Mouse (Mus musculus) kidney, adult 2 months (tissue): Measurements from ENCODE around the gene Ergic3. TPM values are rescaled to one million over a fixed set of nuclear protein-coding genes. Genes with fewer than 3 reads are reported as not detected.

Source experiments
- DNase-seq: peaks from one replicate; pipeline ENCODE4 v3.0.0; 2021
- H3K27ac ChIP-seq: fragments of 200-500 bp; 2 replicates; pipeline ENCODE4 v1.5.1; 2012; ENCODE audit warnings: low read depth, low read length, control low read depth, inconsistent platforms; ENCODE audit not compliant: insufficient read depth
- H3K27me3 ChIP-seq: fragments of 200-500 bp; replicated peaks from 2 replicates; pipeline ENCODE4 v1.6.1; 2012; ENCODE audit warnings: mild to moderate bottlenecking, moderate library complexity, low read length, inconsistent platforms; ENCODE audit not compliant: control insufficient read depth, insufficient read depth
- H3K36me3 ChIP-seq: fragments of 200-500 bp; 2 replicates; pipeline ENCODE4 v1.6.1; 2012; ENCODE audit warnings: mild to moderate bottlenecking, moderate library complexity, low read length, inconsistent platforms; ENCODE audit not compliant: control insufficient read depth, insufficient read depth
- H3K4me1 ChIP-seq: fragments of 200-500 bp; 2 replicates; pipeline ENCODE4 v1.6.1; 2011; ENCODE audit warnings: low read length; ENCODE audit not compliant: control insufficient read depth, insufficient read depth
- H3K4me3 ChIP-seq: fragments of 200-500 bp; 2 replicates; pipeline ENCODE4 v1.5.1; 2011; ENCODE audit warnings: mild to moderate bottlenecking, low read depth, low read length, control low read depth; ENCODE audit not compliant: insufficient read depth
- CTCF ChIP-seq: fragments of 200-500 bp; conservative IDR thresholded peaks from 2 replicates; pipeline ENCODE4 v1.5.1; 2011; ENCODE audit warnings: low read depth, mild to moderate bottlenecking, control low read depth, low read length, moderate library complexity, mixed read lengths; ENCODE audit not compliant: insufficient read depth, insufficient read length
- POLR2A ChIP-seq: fragments of 200-500 bp; IDR thresholded peaks from one replicate; pipeline ENCODE4 v1.6.1; 2011; ENCODE audit warnings: low read depth, low read length, control low read depth
- WGBS: fragments of 180-500 bp; shearing (Covaris S2); methylation state at CpG from one replicate; pipeline ENCODE4 v1.1.7; 2018; 5-methylcytosine and 5-hydroxymethylcytosine counted together
- polyA plus RNA-seq: library from polyadenylated mRNA; depleted of rRNA; stranded (reverse); fragments of >200 nt; gene quantifications from 2 replicates; pipeline ENCODE4 v1.2.3, GENCODE M21; 2012; rRNA removed

Ergic3 gene
- polyA plus RNA-seq = 327 and 345 TPM in 2 replicates

DNA sequence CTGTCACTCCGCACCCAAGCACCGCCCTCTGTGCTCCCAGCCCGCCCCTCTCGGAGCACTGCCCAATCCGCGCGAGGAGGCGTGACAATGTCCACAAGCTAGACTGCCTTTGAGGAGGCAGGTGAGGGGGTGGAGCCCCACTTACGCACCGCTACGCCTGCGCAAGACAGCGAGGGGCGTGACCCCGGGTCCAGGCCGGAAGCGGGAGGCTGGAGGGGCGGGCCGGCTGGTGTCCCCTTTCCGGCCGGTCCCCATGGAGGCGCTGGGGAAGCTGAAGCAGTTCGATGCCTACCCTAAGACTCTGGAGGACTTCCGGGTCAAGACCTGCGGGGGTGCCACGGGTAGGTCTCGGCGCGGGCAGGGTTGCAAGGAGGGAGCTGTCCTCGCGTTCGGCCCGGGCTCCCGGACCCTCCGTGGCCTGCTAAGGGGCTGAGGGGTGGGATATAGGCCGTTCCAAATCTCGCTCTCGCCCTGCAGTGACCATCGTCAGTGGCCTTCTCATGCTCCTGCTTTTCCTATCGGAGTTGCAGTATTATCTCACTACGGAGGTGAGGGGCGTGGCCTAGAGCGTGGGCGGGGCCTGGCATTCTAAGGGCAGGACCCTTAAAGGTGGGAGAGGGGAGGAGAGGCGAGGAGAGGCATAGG, at the start of gene Ergic3, which contains the start of gene 6430550D23Rik:
Gene Ergic3 (plus strand): TSS at position 158 of the 645 bp plus-strand sequence.
Gene 6430550D23Rik (minus strand): TSS at position 90 of the 645 bp plus-strand sequence.
- TF ChIP-seq CTCF (no peak), POLR2A (no peak)
- 1% methylated on average over 45 of the region's 45 CpGs for WGBS

DNA sequence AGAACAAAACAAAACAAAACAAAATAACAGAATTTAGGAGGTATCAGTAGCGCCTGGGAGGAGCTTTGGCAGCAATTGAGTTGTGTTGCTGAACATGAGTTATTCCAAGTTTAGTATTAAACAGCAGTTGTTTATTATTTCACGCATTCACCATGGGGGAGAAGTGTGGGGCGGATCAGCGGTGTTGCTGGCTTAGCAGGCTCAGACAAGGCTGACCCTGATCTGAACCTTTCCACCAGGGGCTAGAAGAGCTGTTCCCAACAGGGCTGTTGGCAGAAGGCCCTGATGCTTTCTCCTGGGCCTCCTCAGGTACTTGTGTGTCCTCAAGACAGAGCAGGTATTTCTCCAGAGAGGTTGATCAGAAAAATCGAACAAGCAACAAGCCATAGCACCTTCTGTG, 47.9 kb upstream of the Ergic3 start:
- Histone ChIP-seq H3K4me1 (peaks cover 3% of the 10 kb centered on the region; the same call in 1 of the 2 replicates), H3K27ac (no peak overlapping the region), H3K27me3 (no peaks in the 10 kb centered on the region), H3K36me3 (peaks cover 1% of the 10 kb centered on the region; the same call in 1 of the 2 replicates), H3K4me3 (no peak overlapping the region)
- no peak for TF ChIP-seq POLR2A
- 42% methylated on average over 5 of the region's 5 CpGs for WGBS
- DNase-seq = peak; percentile 76

More for the DNA sequence above, at the start of gene Ergic3, which contains the start of gene 6430550D23Rik:
- H3K4me1 ChIP-seq = no peaks in the 10 kb centered on the region; the same call in 1 of the 2 replicates
- no peaks in the 10 kb centered on the region for H3K36me3 ChIP-seq
- peak; percentile 100 for DNase-seq
- peak within 1 kb of the TSS; percentile 39 for H3K27ac ChIP-seq
- no peaks in the 10 kb centered on the region for H3K27me3 ChIP-seq
- peak within 1 kb of the TSS; percentile 84 for H3K4me3 ChIP-seq

DNA sequence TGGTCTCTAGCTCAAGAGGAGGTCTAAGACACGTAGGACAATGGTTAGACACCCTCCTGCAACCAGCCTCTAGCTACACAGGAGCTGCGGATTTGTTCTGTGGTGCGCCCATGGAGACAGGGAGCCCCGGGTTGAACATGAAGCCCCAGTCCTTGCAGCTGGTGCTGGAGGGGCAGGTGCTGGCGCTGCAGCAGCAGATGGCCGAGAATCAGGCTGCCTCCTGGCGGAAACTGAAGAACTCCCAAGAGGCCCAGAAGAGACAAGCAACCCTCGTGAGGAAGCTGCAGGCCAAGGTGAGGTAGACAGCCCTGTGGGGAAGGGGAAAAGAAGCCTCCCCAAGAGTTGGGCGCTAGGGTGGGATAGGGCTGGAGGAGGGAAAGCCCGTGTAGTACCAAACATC, 46.0 kb upstream of the Ergic3 start:
- Histone ChIP-seq H3K4me1 (peaks cover 3% of the 10 kb centered on the region; the same call in 1 of the 2 replicates), H3K27ac (no peak overlapping the region), H3K27me3 (no peaks in the 10 kb centered on the region), H3K4me3 (no peak overlapping the region), H3K36me3 (peaks cover 1% of the 10 kb centered on the region; the same call in 1 of the 2 replicates)
- no peak for DNase-seq
- TF ChIP-seq CTCF (no peak), POLR2A (no peak)
- WGBS = 89% methylated on average over 10 of the region's 10 CpGs

DNA sequence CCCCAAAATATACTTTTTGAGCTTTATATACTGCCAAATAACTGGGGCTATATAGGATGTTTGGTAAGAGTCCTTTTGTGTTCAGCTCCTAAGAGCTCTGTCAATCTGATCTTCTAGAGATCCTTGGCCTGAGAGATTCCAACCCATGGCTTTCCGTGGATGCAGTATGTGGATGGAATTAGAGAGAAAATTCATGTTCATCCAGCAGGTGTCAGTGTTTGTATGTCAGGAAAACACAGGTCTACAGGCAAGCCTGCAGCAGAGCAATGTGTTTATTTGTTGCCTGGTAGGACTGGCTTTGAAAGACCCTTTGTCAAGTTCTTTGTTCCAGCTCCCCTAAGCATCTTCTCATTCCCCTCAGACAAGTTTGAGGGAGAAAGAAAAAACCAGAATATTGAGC, 44.9 kb upstream of the Ergic3 start:
- no peak overlapping the region for H3K27ac ChIP-seq
- no peaks in the 10 kb centered on the region for H3K27me3 ChIP-seq
- TF ChIP-seq CTCF (0 out of 2 replicates have a peak, but pooled peaks have one; percentile 14), POLR2A (no peak)
- DNase-seq = peak; percentile 38
- H3K4me1 ChIP-seq = no peaks in the 10 kb centered on the region; the same call in 1 of the 2 replicates
- WGBS = 37% methylated on average over 1 of the region's 1 CpGs
- no peak overlapping the region for H3K4me3 ChIP-seq
- peaks cover 1% of the 10 kb centered on the region; the same call in 1 of the 2 replicates for H3K36me3 ChIP-seq

DNA sequence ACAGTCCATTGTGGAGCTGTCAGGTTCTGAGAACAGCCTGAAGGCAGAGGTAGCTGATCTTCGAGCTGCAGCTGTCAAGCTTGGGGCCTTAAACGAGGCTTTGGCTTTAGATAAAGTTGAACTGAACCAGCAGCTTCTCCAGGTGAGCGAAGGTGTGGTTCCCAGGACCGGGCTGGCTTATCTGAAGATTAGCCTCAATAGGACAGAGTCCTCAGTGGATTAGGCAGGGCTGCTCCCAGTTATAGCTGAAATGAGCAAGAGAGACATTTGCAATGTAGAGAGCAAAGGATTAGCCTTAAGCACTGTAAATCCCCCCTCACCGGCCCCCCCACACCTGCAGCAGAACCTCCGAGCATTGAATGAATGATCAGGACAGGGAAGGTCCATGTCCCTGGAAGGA, 34.5 kb upstream of the Ergic3 start:
- no peak for DNase-seq
- Histone ChIP-seq H3K36me3 (peaks cover 8% of the 10 kb centered on the region; the same call in 1 of the 2 replicates), H3K27me3 (no peaks in the 10 kb centered on the region), H3K4me1 (no peaks in the 10 kb centered on the region), H3K4me3 (no peak overlapping the region), H3K27ac (no peak overlapping the region)
- WGBS = 95% methylated on average over 6 of the region's 6 CpGs
- no peak for TF ChIP-seq POLR2A

DNA sequence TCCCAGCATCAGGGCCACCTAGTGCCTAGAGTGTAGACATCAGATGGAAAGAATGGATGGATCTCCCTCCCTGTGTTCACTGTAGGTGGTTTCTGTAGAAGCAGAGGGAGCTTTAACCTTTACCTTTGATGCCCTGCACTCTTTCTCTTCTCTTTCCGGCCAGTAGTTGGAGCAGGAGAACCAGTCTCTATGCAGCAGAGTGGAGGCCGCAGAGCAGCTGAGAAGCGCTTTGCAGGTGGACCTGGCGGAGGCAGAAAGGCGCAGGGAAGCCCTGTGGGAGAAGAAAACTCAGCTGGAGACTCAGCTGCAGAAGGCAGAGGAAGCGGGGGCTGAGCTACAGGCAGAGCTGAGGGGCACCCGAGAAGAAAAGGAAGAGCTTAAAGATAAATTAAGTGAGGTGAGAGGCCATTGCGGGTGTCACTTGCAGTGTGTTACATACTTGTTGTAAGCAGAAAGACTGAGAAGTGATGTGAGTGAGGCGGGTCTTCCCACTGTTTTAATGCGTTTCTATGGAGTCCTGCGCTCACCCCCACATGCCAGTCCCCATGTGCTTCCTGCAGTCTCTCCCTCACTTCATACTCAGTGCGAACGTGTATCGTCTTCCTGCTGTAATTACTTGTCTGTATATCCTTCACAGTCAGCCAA, 33.6 kb upstream of the Ergic3 start:
- Histone ChIP-seq H3K27me3 (no peaks in the 10 kb centered on the region), H3K36me3 (peaks cover 6% of the 10 kb centered on the region; the same call in 1 of the 2 replicates), H3K4me1 (no peaks in the 10 kb centered on the region), H3K27ac (no peak overlapping the region), H3K4me3 (no peak overlapping the region)
- no peak for DNase-seq
- WGBS = 78% methylated on average over 14 of the region's 14 CpGs
- TF ChIP-seq CTCF = no peak
- no peak for TF ChIP-seq POLR2A

DNA sequence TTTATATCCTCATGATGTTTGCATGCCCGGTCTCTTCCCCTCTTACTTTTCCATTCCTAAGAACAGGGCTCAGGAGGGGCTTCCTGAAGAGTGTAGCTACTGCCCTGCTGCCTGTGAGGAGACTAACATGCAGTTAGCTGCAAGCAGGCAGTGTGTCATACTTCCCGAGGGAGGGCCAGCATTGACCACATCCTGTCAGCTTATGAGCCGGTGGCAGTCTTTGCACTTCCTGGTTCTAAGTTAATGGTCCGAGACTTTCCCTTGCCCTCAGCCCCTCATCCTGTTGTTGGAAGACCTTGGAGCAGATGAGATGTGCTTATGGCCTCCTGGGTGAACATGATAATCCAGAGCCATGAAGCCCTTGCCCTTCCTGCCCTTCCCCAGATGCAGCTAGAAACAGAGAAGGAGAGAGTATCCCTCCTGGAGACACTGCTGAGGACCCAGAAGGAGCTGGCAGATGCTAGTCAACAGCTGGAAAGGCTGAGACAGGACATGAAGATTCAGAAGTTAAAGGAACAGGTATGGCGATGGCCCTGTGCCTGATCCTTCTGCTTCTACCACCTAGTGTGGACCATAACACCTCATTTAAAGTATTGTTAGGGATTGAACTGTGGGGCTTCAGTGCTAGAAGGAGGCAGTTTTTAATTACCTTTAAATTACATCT, 28.4 kb upstream of the Ergic3 start:
- WGBS = 39% methylated on average over 5 of the region's 5 CpGs
- peak overlapping the region; percentile 35 for H3K4me3 ChIP-seq

More for the DNA sequence above, 28.4 kb upstream of the Ergic3 start:
- no peaks in the 10 kb centered on the region for H3K27me3 ChIP-seq
- DNase-seq = peak; percentile 52
- 0 out of 2 replicates have a peak, but pooled peaks cover 2% of the 10 kb centered on the region for H3K36me3 ChIP-seq
- peak overlapping the region; percentile 8; the same call in 1 of the 2 replicates for H3K27ac ChIP-seq
- no peaks in the 10 kb centered on the region for H3K4me1 ChIP-seq
- TF ChIP-seq POLR2A (no peak), CTCF (no peak)
